Mouse (Mus musculus) CH12.LX (cell line): ENCODE measurements around the gene Ggt5. TPM values are rescaled to one million over a fixed set of nuclear protein-coding genes. Genes with fewer than 3 reads are reported as not detected.

ENCODE experiments used
- DNase-seq: peaks from one replicate; pipeline ENCODE4 v3.0.0-alpha.2; 2013; ENCODE audit errors: extremely low read depth
- H3K27ac ChIP-seq: 2 replicates; pipeline ENCODE4 v1.5.1; 2012; ENCODE audit warnings: low read depth, mild to moderate bottlenecking, control low read depth, moderate library complexity; ENCODE audit not compliant: insufficient read depth
- H3K27me3 ChIP-seq: replicated peaks from 2 replicates; pipeline ENCODE3; 2012; ENCODE audit warnings: inconsistent platforms
- H3K36me3 ChIP-seq, 2 experiments: replicated peaks in 1 of 2; 2 replicates each; pipeline versions ENCODE3 to v1.6.1; 2012; ENCODE audit warnings: inconsistent platforms in 1 of 2, low read length in 1 of 2, mild to moderate bottlenecking in 1 of 2, mixed read lengths in 1 of 2, moderate library complexity in 1 of 2; ENCODE audit not compliant: control insufficient read depth in 1 of 2, insufficient read depth in 1 of 2
- H3K4me1 ChIP-seq, 2 experiments: 2 replicates each; pipeline ENCODE4 v1.6.1; 2012; ENCODE audit warnings: inconsistent platforms in 1 of 2, moderate library complexity in 1 of 2; ENCODE audit not compliant: insufficient read depth in 2 of 2, control insufficient read depth in 1 of 2
- H3K4me2 ChIP-seq: 2 replicates; pipeline ENCODE4 v1.6.1; 2012; ENCODE audit warnings: low read depth, mild to moderate bottlenecking, control low read depth; ENCODE audit not compliant: poor library complexity, insufficient read depth, severe bottlenecking
- H3K4me3 ChIP-seq, 3 experiments: fragments of 150-350 bp in 1 of 3; sonication (generic) in 1 of 3; replicated peaks in 1 of 3; 2 replicates each; pipeline versions ENCODE3 to v1.5.1; 2011 to 2012; ENCODE audit warnings: low read depth in 2 of 3, low read length in 2 of 3, mild to moderate bottlenecking in 2 of 3, moderate library complexity in 2 of 3, control low read depth in 1 of 3, improper control_type of control experiment in 1 of 3, inconsistent platforms in 1 of 3, mixed read lengths in 1 of 3; ENCODE audit not compliant: poor library complexity in 1 of 3
- H3K79me2 ChIP-seq: replicated peaks from 2 replicates; pipeline ENCODE4 v1.6.1; 2012; ENCODE audit warnings: mild to moderate bottlenecking, moderate library complexity; ENCODE audit not compliant: control insufficient read depth, poor library complexity, insufficient read depth, severe bottlenecking; ENCODE audit errors: extremely low read depth
- H3K9ac ChIP-seq: 2 replicates; pipeline ENCODE4 v1.6.1; 2012; ENCODE audit warnings: low read depth, mild to moderate bottlenecking, control low read depth, moderate library complexity; ENCODE audit not compliant: insufficient read depth
- H3K9me3 ChIP-seq: replicated peaks from 2 replicates; pipeline ENCODE3; 2012; ENCODE audit warnings: low read length, inconsistent platforms, mixed read lengths
- BHLHE40 ChIP-seq: IDR thresholded peaks from 2 replicates; pipeline ENCODE4 v1.6.1; 2011; ENCODE audit warnings: mild to moderate bottlenecking, low read depth, low read length, improper control_type of control experiment
- CHD1 ChIP-seq: IDR thresholded peaks from 2 replicates; pipeline ENCODE4 v1.6.1; 2012; ENCODE audit warnings: low read depth, low read length, improper control_type of control experiment, inconsistent platforms
- ETS1 ChIP-seq: conservative IDR thresholded peaks from 2 replicates; pipeline ENCODE4 v1.6.1; 2012; ENCODE audit warnings: low read depth, mild to moderate bottlenecking, inconsistent platforms, low read length, improper control_type of control experiment, moderate library complexity
- HCFC1 ChIP-seq: IDR thresholded peaks from 2 replicates; pipeline ENCODE4 v1.6.1; 2012; ENCODE audit warnings: low read depth, mild to moderate bottlenecking, inconsistent platforms, low read length, improper control_type of control experiment
- IRF4 ChIP-seq: IDR thresholded peaks from 2 replicates; pipeline ENCODE4 v1.6.1; 2014; ENCODE audit warnings: low read depth, mild to moderate bottlenecking, inconsistent platforms, low read length, improper control_type of control experiment
- KAT2A ChIP-seq: IDR thresholded peaks from 2 replicates; pipeline ENCODE4 v1.6.1; 2012; ENCODE audit warnings: low read length, improper control_type of control experiment, inconsistent platforms; ENCODE audit not compliant: insufficient replicate concordance
- MXI1 ChIP-seq: IDR thresholded peaks from 2 replicates; pipeline ENCODE4 v1.6.1; 2011; ENCODE audit warnings: mild to moderate bottlenecking, low read depth, low read length, improper control_type of control experiment
- MYC ChIP-seq: IDR thresholded peaks from 2 replicates; pipeline ENCODE4 v1.6.1; 2011; ENCODE audit warnings: low read depth, mild to moderate bottlenecking, improper control_type of control experiment, low read length
- NELFE ChIP-seq: IDR thresholded peaks from 2 replicates; pipeline ENCODE4 v1.6.1; 2011; ENCODE audit warnings: low read depth, low read length, improper control_type of control experiment
- NRF1 ChIP-seq: IDR thresholded peaks from 2 replicates; pipeline ENCODE4 v1.6.1; 2014; ENCODE audit warnings: low read depth, mild to moderate bottlenecking, inconsistent platforms, low read length, improper control_type of control experiment, moderate library complexity
- POLR2AphosphoS2 ChIP-seq: IDR thresholded peaks from 2 replicates; pipeline ENCODE4 v1.6.1; 2011; ENCODE audit warnings: low read depth, low read length, improper control_type of control experiment
- RAD21 ChIP-seq: IDR thresholded peaks from 2 replicates; pipeline ENCODE4 v1.6.1; 2011; ENCODE audit warnings: low read depth, mild to moderate bottlenecking, low read length, improper control_type of control experiment, moderate library complexity
- RCOR1 ChIP-seq: conservative IDR thresholded peaks from 2 replicates; pipeline ENCODE4 v1.6.1; 2012; ENCODE audit warnings: low read depth, mild to moderate bottlenecking, inconsistent platforms, low read length, improper control_type of control experiment
- SIN3A ChIP-seq: IDR thresholded peaks from 2 replicates; pipeline ENCODE4 v1.6.1; 2012; ENCODE audit warnings: low read length, improper control_type of control experiment, inconsistent platforms
- TBP ChIP-seq: conservative IDR thresholded peaks from 2 replicates; pipeline ENCODE4 v1.6.1; 2011; ENCODE audit warnings: low read depth, low read length, improper control_type of control experiment
- TCF12 ChIP-seq: IDR thresholded peaks from 2 replicates; pipeline ENCODE4 v1.6.1; 2014; ENCODE audit warnings: low read depth, mild to moderate bottlenecking, inconsistent platforms, low read length, improper control_type of control experiment
- ZKSCAN1 ChIP-seq: IDR thresholded peaks from 2 replicates; pipeline ENCODE4 v1.6.1; 2012; ENCODE audit warnings: low read depth, inconsistent platforms, low read length, improper control_type of control experiment, borderline replicate concordance
- ZMIZ1 ChIP-seq: IDR thresholded peaks from 2 replicates; pipeline ENCODE4 v1.6.1; 2012; ENCODE audit warnings: low read depth, mild to moderate bottlenecking, inconsistent platforms, low read length, improper control_type of control experiment
- ZNF384 ChIP-seq: IDR thresholded peaks from 2 replicates; pipeline ENCODE4 v1.6.1; 2012; ENCODE audit warnings: low read depth, low read length, improper control_type of control experiment, inconsistent platforms
- dilution Hi-C: fragments of 300-500 bp; cut with MboI; formaldehyde crosslinking; loops from 2 replicates; pipeline ENCODE4 v1.14.3; 2020; ENCODE audit warnings: low sequenced_read_pairs; ENCODE audit not compliant: extremely low pct_unique_long_range_greater_than_20kb, extremely low pct_ligation_motif_present
- in situ Hi-C: fragments of 300-500 bp; cut with MboI; formaldehyde crosslinking; loops from 3 replicates; pipeline ENCODE4 v1.14.3; 2019; ENCODE audit warnings: low sequenced_read_pairs, low pct_ligation_motif_present, low pct_unique_long_range_greater_than_20kb, mixed read lengths
- polyA plus RNA-seq: library from polyadenylated mRNA; unstranded; fragments of >175 nt; gene quantifications from 2 replicates; pipeline ENCODE4 v1.2.1, GENCODE M21; 2012; ENCODE audit warnings: low read depth; ENCODE audit not compliant: insufficient read length
- total RNA-seq, 2 experiments: library from RNA; depleted of rRNA; stranded (reverse); fragments of 300-350 nt in 1 of 2; fragments of >200 nt in 1 of 2; gene quantifications; 2 replicates each; pipeline ENCODE4 v1.2.3; 2012 to 2014

Ggt5 gene
- total and polyA plus RNA-seq, 3 experiments, result not detected

GRCm38 (mm10) chr10:75560549-75560899, 28.6 kb upstream of the Ggt5 start:
- Histone ChIP-seq H3K36me3 (no peaks in the 10 kb centered on the region), H3K4me3 (no peak overlapping the region), H3K9me3 (no peaks in the 10 kb centered on the region), H3K9ac (no peak overlapping the region), H3K27ac (no peak overlapping the region), H3K79me2 (no peaks in the 10 kb centered on the region), H3K4me1 (peaks cover 14 to 33% of the 10 kb centered on the region in 2 experiments)
- in situ Hi-C loops, result no loop called here
- no peak for TF ChIP-seq IRF4
- TF ChIP-seq MYC, result no peak
- TF ChIP-seq TBP, result no peak
- no peak for TF ChIP-seq CHD1
- no peak for TF ChIP-seq ZNF384
- TF ChIP-seq POLR2AphosphoS2, result no peak
- TF ChIP-seq NRF1, result no peak
- no peak for TF ChIP-seq ZMIZ1
- TF ChIP-seq, all 38 proteins: peak for 0
- Histone ChIP-seq H3K4me2 (peak overlapping the region; percentile 48; the same call in 1 of the 2 replicates), H3K27me3 (peaks cover 20% of the 10 kb centered on the region)
- DNase-seq, result no peak
- dilution Hi-C loops, result no loop called here

DNA sequence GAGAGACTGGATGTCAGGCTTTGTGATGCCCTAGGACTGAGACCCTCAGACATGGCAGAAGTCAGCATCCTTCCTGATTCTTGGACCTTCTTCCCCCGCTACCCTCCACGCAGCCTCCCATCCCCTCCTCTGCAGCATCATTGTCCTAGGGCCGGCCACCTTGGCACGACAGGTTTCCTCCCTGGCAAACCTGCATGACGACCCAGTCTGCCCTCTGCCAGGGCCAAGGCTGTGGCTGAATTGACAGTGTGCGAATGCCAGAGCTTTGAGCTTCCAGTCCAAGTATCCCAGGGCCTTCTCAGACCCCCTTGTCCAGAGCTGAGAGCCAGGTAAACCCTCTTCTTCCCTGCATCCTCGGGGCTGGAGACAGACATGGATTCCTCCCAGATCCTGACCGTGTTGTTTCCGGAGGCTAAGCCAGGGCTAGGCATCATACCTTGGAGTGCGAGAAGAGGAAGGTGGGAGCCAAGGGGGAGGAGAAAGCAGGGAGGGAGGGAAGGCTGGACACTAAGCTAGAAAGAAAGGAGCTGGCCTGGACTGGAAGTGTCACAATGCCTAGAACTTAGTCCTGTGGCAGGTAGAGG, 28.0 kb upstream of the Ggt5 start, which contains the start of gene Ggt1:
TSS of gene Ggt1 (plus strand) at position 534 of the 584 bp plus-strand sequence.
- Histone ChIP-seq H3K79me2 (no peaks in the 10 kb centered on the region), H3K9me3 (no peaks in the 10 kb centered on the region), H3K36me3 (no peaks in the 10 kb centered on the region), H3K4me2 (no peak within 1 kb of the TSS), H3K27me3 (peaks cover 20% of the 10 kb centered on the region), H3K4me1 (peaks cover 16 to 38% of the 10 kb centered on the region in 2 experiments), H3K27ac (no peak within 1 kb of the TSS), H3K9ac (no peak within 1 kb of the TSS), H3K4me3 (no peak within 1 kb of the TSS)
- in situ Hi-C loops, result no loop called here
- dilution Hi-C loops, result no loop called here
- DNase-seq, result no peak
- TF ChIP-seq ETS1, result no peak
- TF ChIP-seq HCFC1, result no peak
- TF ChIP-seq ZNF384, result no peak
- TF ChIP-seq NRF1, result no peak

DNA sequence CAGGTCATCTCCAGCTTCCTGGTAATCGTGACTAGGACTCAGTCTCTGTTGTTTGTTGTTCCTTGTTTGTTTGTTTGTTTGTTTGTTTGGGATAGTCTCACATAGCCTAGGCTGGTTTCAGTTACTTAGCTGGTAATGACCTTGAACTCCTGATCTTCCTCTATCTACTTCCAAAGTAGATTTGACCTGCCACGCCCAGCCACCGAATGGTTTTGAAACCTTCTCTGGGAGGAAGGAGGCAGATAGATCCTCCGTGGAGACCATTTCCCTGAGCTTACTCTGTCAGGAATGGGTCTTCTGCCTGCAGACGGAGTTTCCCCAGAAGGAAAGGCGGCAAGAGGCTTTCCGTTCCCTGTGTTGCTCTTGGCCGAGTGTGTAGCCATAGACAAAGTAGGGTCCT, 26.5 kb upstream of the Ggt5 start:
- Histone ChIP-seq H3K9me3 (no peaks in the 10 kb centered on the region), H3K36me3 (no peaks in the 10 kb centered on the region), H3K27ac (no peak overlapping the region), H3K79me2 (no peaks in the 10 kb centered on the region), H3K27me3 (peaks cover 20% of the 10 kb centered on the region)
- in situ Hi-C loops, result no loop called here
- TF ChIP-seq BHLHE40 (no peak), HCFC1 (no peak), MYC (no peak), POLR2AphosphoS2 (no peak), SIN3A (no peak), KAT2A (no peak), NELFE (no peak), RCOR1 (no peak), ZKSCAN1 (no peak), RAD21 (no peak), TCF12 (no peak), MXI1 (no peak), CHD1 (no peak)
- TF ChIP-seq, all 38 proteins: peak for 0
- peaks cover 13 to 32% of the 10 kb centered on the region in 2 experiments for H3K4me1 ChIP-seq
- H3K4me2 ChIP-seq, result no peak overlapping the region
- no peak overlapping the region for H3K4me3 ChIP-seq
- dilution Hi-C loops, result no loop called here
- no peak for DNase-seq
- no peak overlapping the region for H3K9ac ChIP-seq
